Mouse (Mus musculus) left cerebral cortex, adult 9 months (tissue): ENCODE measurements at regions not wholly inside any gene's neighbourhood (a gene's known extent, or its start where the extent isn't known, plus 50 kb on each side); places are given as distances from the start of the nearest gene placed in this dataset.
A peak's percentile ranks its signal among the peaks of the same experiment; 100 is the strongest.

Experiments
- DNase-seq, 2 experiments: peaks; one replicate each; pipeline ENCODE4 v3.0.0; 2022; ENCODE audit warnings: low spot score in 2 of 2

GRCm38 (mm10) chr16:46587056-46587455, 88.7 kb upstream of the Nectin3 start:
- peak in 1 of 2 experiments; percentile 4 for DNase-seq

DNA sequence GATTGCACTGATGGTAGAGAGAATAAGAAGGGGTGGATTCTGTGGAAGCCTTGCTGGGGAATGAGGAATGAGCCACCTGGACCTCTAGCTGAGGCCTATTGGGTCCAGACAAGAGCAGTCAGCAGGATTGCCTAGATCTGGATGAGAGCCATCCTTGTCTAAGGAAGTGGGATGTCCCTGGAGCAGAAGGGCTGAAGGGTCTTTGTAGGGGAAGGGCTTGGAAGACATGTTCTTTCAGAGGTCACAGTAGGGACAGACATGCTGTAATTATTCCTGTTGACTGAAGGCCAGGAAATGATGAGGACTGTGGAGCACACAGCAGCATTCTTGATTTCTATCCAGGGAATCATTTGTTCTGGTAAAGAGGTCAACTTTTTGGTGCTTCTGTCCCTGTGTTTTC, 86.2 kb upstream of the Nectin3 start:
- DNase-seq, result no peak

DNA sequence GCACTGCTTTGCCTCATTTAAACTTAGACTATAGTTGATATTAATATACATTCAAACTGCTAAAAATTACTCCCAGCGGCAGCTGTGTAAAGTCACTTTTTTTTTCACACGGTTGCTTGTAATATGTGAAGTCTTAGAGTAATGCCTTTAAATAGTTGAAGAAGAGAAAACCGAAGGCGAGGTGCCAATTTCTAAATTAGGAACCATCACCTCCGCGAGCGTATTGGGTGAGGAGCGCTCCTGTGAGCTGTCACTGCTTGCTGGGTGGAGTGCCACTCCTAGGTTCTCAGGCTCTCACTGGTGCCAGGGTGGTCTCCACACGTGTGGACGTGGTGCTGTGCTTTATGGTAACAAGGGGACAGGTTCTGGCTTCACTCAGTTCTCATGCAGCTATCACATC, 82.8 kb upstream of the Nectin3 start:
- peak; percentile 44 to 63 for DNase-seq

DNA sequence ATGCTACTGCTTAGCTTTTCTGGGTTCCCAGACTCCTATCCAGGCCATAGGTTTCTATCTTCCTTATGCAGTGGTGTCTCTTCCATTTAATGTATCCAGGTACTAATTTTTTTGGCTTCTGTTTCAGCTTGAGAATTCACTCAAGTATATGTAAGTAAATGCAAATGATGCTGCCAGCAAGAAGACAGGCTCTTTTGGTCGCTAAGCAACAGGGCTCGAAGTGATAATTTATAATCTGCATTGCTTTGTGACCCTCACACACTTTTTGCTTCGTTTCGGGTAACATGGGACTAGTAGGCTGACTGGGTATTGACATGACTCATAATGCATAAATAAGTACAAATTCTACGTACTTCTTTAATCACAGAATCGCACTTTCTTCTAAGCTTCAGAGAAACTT, 75.9 kb upstream of the Nectin3 start:
- DNase-seq, result no peak

DNA sequence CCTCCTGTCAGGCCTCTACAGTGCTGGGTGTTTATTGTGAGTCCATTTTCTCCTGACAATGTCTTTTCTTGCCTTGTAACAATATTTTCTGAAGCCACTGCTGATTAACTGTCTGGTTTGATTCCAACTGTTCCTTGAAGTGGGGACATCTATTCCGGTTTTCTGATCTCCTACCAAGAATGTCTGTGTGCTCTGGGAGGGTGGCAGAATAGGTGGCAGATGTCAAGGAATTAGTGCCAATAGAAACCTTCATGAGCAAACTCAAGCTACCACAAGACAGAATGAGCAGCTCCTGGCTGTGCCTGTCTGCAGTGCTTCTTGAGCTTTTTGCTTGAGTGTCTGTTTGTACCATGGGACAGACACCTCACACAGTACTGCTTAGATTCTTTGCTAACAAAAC, 69.1 kb upstream of the Nectin3 start:
- DNase-seq, result no peak

DNA sequence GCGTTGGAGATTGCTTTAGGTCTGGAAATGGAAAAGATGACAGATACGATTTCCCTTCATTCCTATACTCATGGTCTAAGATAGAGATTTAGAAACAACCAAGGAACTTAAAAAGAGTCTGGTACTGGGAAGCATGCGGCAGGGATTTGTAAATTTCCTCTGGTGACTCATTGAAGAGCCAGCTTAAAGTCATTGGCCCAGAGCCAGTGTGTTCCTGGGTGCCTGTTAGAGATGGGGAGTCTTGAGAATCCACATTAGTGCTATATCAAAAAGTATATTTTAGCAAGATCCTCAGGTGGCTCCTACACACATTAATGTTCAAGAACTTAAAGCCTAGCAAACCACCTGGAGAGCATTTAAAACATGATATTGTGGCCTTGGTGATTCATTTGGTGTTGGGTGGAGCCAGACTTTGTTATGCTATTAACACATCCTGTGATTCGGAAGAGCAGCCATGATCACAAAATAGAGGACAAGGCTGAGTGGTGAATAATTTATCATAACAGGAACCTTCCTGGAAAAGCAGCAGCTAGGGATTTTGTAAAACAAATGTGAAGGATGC, 67.8 kb upstream of the Nectin3 start:
- DNase-seq, result peak in 1 of 2 experiments; percentile 11

DNA sequence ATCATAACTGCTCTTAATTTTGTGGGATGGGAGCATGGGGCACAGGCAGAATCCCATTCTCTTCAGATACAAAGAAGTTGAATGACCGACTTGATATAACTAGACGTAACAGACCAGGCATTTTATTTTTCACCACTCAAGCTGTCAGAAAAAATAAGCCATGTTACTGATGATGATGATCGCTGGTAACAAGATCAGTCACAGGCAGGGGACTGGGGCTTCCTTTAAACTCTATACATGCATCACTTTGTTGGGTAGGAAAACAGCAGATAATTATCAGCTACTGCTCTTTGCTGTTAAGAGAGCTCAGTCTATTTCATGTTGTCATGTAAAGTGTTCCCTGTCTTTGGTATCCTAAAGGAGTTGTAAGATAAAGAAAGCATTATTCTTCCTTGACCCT, 59.0 kb upstream of the Nectin3 start:
- DNase-seq, result no peak

DNA sequence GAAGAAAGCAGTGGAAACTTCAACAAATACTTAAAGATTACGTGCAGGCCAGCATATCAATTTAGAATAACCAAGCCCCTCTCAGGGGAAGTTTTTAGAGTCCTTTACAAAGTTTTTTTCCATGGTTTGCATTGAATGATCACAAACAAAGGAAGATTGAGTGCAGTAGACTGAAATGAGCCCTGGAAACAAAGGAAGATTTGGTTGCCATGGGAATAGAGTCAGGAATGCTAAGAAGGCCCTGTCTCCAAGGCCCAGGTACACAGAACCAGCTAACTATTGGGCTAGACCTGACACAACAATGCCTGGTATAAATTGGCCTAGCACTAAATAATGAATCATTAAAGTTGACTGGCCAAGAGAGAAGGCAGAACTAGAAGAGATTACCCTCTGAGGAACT, 49.9 kb upstream of the Nectin3 start:
- DNase-seq, result no peak
